Mouse (Mus musculus): ENCODE measurements around the gene Txndc2. TPM values are rescaled to one million over a fixed set of nuclear protein-coding genes. Genes with fewer than 3 reads are reported as not detected.

The Txndc2 gene
- polyA plus RNA-seq, 1 experiment from 2014 or later, result not detected

DNA sequence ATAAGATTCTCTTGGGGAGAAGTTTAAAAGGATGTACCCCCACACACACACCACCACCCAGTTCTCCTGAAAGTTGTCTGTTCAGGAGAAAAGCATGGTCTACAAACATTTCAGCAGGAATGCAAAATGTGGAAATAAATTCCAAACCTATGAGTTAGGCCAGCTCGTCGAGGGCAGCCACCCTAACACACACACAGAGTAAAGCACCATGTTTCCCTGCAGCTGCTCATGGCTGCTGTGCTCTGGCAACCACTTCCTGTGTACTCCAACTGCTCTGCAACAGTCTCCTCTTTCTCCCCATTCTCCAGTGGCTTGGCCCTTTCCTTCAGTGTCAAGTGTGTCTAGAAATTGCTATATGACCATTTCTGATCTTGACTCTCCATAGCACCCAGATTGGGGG is 16.4 kb upstream of the Txndc2 start:
- TF ChIP-seq CTCF (IDR thresholded peaks at IDR 0.05; ENCODE audit: low read depth), result no peak
- H3K9me3 ChIP-seq (ENCODE audit: control insufficient read depth), result no peaks in the 10 kb centered on the region
- 48% methylated on average over 2 of the region's 2 CpGs for WGBS
- no peak for ATAC-seq
- H3K4me2 ChIP-seq (replicated peaks; ENCODE audit: low read depth), result no peak overlapping the region
- H3K27me3 ChIP-seq (replicated peaks; ENCODE audit: control insufficient read depth, insufficient read depth, low read length), result no peaks in the 10 kb centered on the region
- H3K4me3 ChIP-seq (ENCODE audit: low read depth, low read length), result no peak overlapping the region
- no peaks in the 10 kb centered on the region for H3K4me1 ChIP-seq (replicated peaks; ENCODE audit: control insufficient read depth, insufficient read depth, low read length)
- H3K9ac ChIP-seq (ENCODE audit: low read depth, low read length), result no peak overlapping the region
- H3K27ac ChIP-seq (ENCODE audit: low read depth, low read length), result no peak overlapping the region
- H3K36me3 ChIP-seq (ENCODE audit: control insufficient read depth, insufficient read depth), result no peaks in the 10 kb centered on the region

DNA sequence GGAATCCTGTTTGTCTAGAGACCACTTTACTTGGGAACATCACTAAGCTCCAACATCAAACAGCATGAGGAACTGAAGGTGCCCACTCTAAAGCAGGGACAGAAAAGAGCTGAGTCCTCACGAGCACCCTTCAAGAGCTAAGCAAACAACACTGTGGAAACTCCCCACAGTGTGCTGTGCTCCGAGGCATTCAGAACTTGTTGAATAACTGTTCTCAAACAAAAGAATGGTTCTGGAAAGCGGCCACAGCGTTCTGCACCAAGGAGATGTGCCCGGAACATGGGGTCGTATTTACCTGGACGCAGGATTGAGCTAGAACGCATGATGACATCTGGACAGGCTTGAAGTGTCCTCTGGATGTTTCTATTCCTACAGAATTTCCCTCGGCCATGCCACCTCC is 16.0 kb upstream of the Txndc2 start:
- Histone ChIP-seq H3K9me3 (ENCODE audit: control insufficient read depth) (no peaks in the 10 kb centered on the region), H3K9ac (ENCODE audit: low read depth, low read length) (no peak overlapping the region), H3K27ac (ENCODE audit: low read depth, low read length) (no peak overlapping the region), H3K4me1 (replicated peaks; ENCODE audit: control insufficient read depth, insufficient read depth, low read length) (no peaks in the 10 kb centered on the region), H3K27me3 (replicated peaks; ENCODE audit: control insufficient read depth, insufficient read depth, low read length) (no peaks in the 10 kb centered on the region), H3K36me3 (ENCODE audit: control insufficient read depth, insufficient read depth) (no peaks in the 10 kb centered on the region), H3K4me2 (replicated peaks; ENCODE audit: low read depth) (no peak overlapping the region), H3K4me3 (ENCODE audit: low read depth, low read length) (no peak overlapping the region)
- no peak for TF ChIP-seq CTCF (IDR thresholded peaks at IDR 0.05; ENCODE audit: low read depth)
- ATAC-seq, result no peak
- WGBS, result 84% methylated on average over 9 of the region's 9 CpGs

DNA sequence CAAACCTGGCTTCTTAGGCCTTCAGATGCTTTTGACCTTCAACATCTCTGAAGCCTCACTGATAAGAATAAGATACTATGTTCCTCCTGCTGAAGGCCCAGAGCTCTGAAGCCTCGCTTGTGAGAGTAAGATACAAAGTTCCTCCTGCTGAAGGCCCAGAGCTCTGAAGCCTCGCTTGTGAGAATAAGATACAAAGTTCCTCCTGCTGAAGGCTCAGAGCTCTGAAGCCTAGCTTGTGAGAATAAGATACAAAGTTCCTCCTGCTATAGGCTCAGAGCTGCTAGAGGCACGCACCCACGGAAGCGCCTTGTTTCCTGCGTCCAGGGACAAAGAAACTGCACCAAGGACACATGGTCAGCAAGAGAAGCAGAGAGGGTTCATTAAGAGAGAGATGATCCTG is 14.8 kb upstream of the Txndc2 start:
- Histone ChIP-seq H3K27me3 (replicated peaks; ENCODE audit: control insufficient read depth, insufficient read depth, low read length) (no peaks in the 10 kb centered on the region), H3K4me3 (ENCODE audit: low read depth, low read length) (no peak overlapping the region)
- 85% methylated on average over 6 of the region's 6 CpGs for WGBS

DNA sequence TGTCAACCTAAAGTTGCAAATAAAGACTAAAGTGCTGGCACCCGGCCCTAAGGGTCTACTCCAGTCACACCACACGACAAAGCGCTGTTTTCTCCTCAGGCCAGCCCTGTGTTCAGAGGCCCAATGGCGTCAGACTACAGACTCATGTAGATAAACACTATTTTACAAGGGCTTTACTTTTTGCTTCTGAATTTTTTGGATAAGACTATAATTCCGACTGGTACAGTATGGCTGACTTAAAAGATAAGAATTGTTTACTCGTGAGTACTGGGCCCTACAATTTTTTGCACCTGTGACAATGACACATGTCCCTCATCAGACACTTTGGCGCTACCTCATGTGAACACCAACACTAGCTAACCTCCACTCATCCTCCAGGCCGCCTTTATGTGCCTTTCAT is 14.1 kb upstream of the Txndc2 start:
- Histone ChIP-seq H3K27ac (ENCODE audit: low read depth, low read length) (no peak overlapping the region), H3K9ac (ENCODE audit: low read depth, low read length) (no peak overlapping the region), H3K27me3 (replicated peaks; ENCODE audit: control insufficient read depth, insufficient read depth, low read length) (no peaks in the 10 kb centered on the region), H3K4me2 (replicated peaks; ENCODE audit: low read depth) (no peak overlapping the region), H3K9me3 (ENCODE audit: control insufficient read depth) (no peaks in the 10 kb centered on the region), H3K4me1 (replicated peaks; ENCODE audit: control insufficient read depth, insufficient read depth, low read length) (no peaks in the 10 kb centered on the region), H3K36me3 (ENCODE audit: control insufficient read depth, insufficient read depth) (no peaks in the 10 kb centered on the region), H3K4me3 (ENCODE audit: low read depth, low read length) (no peak overlapping the region)
- WGBS, result 86% methylated on average over 8 of the region's 8 CpGs
- TF ChIP-seq CTCF (IDR thresholded peaks at IDR 0.05; ENCODE audit: low read depth), result no peak
- ATAC-seq, result no peak

More for the DNA sequence above, 14.8 kb upstream of the Txndc2 start:
- Histone ChIP-seq H3K36me3 (ENCODE audit: control insufficient read depth, insufficient read depth) (no peaks in the 10 kb centered on the region), H3K9me3 (ENCODE audit: control insufficient read depth) (no peaks in the 10 kb centered on the region), H3K4me2 (replicated peaks; ENCODE audit: low read depth) (no peak overlapping the region), H3K27ac (ENCODE audit: low read depth, low read length) (0 out of 2 replicates have a peak overlapping the region, but pooled peaks have one; percentile 35), H3K9ac (ENCODE audit: low read depth, low read length) (no peak overlapping the region), H3K4me1 (replicated peaks; ENCODE audit: control insufficient read depth, insufficient read depth, low read length) (no peaks in the 10 kb centered on the region)
- no peak for ATAC-seq
- no peak for TF ChIP-seq CTCF (IDR thresholded peaks at IDR 0.05; ENCODE audit: low read depth)

DNA sequence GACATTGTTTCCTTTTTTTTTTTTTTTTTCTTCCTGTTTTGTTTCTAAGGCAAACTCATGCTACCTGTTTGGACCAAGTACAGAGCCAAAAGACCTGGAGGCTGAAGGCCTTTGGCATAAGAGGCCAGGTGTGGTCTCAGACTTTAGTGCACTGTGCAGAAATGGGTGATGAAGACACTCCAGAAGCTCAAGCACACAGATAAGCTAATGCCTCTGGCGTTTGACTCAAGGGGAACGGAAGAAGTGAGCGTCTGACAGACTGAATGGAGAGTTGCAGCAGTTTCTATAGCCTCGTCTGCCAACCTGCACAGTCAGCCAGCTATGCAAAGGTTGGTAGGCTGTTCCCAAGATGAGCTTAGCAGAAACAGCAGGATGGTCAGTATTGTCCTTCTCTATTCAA is 13.6 kb upstream of the Txndc2 start:
- no peaks in the 10 kb centered on the region for H3K9me3 ChIP-seq (ENCODE audit: control insufficient read depth)
- WGBS, result 75% methylated on average over 4 of the region's 4 CpGs
- H3K4me2 ChIP-seq (replicated peaks; ENCODE audit: low read depth), result no peak overlapping the region
- no peaks in the 10 kb centered on the region for H3K4me1 ChIP-seq (replicated peaks; ENCODE audit: control insufficient read depth, insufficient read depth, low read length)
- H3K9ac ChIP-seq (ENCODE audit: low read depth, low read length), result no peak overlapping the region
- no peak for ATAC-seq
- H3K4me3 ChIP-seq (ENCODE audit: low read depth, low read length), result no peak overlapping the region
- H3K27ac ChIP-seq (ENCODE audit: low read depth, low read length), result no peak overlapping the region
- H3K27me3 ChIP-seq (replicated peaks; ENCODE audit: control insufficient read depth, insufficient read depth, low read length), result no peaks in the 10 kb centered on the region
- no peak for TF ChIP-seq CTCF (IDR thresholded peaks at IDR 0.05; ENCODE audit: low read depth)
- no peaks in the 10 kb centered on the region for H3K36me3 ChIP-seq (ENCODE audit: control insufficient read depth, insufficient read depth)

DNA sequence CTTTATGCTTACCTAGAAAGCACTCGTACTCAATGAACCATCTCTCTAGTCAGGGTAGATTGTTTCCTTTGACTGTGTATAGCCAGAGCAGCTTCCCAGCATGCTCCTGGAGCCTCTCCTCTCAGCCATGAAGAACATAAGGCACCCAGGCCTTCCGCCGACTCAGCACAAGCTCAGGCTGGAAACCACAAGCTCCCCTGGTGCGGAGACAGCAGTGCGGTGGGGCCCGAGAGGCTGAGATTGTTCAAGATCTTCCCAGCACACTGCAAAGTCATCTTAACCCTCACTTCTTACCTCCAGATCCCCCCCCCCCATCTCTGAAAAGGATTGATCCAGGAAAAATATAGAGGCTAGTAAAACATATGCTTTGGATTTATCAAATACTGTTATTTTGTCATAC is 8.6 kb upstream of the Txndc2 start:
- H3K4me1 ChIP-seq (replicated peaks; ENCODE audit: control insufficient read depth, insufficient read depth, low read length), result no peaks in the 10 kb centered on the region
- no peak for ATAC-seq
- no peaks in the 10 kb centered on the region for H3K36me3 ChIP-seq (ENCODE audit: control insufficient read depth, insufficient read depth)
- no peak overlapping the region for H3K4me2 ChIP-seq (replicated peaks; ENCODE audit: low read depth)
- no peak overlapping the region for H3K4me3 ChIP-seq (ENCODE audit: low read depth, low read length)
- H3K9ac ChIP-seq (ENCODE audit: low read depth, low read length), result no peak overlapping the region
- no peak overlapping the region for H3K27ac ChIP-seq (ENCODE audit: low read depth, low read length)
- H3K27me3 ChIP-seq (replicated peaks; ENCODE audit: control insufficient read depth, insufficient read depth, low read length), result no peaks in the 10 kb centered on the region
- no peak for TF ChIP-seq CTCF (IDR thresholded peaks at IDR 0.05; ENCODE audit: low read depth)
- H3K9me3 ChIP-seq (ENCODE audit: control insufficient read depth), result no peaks in the 10 kb centered on the region
- 91% methylated on average over 6 of the region's 6 CpGs for WGBS

DNA sequence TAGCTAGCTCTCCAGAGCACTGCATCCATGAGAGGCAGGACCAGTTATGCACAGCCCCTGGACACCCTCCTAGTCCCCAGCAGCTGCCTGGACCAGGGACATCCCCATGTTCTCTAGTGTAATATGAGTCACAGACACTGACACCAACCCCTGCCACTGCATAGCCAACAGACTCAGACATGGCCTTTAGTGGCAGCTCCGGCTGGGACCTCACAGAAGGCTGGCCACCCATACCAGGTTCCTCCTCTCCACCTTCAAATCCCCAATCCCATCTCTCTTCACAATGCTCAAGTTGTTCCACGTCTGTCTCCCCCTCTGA is 7.2 kb upstream of the Txndc2 start:
- no peak overlapping the region for H3K4me2 ChIP-seq (replicated peaks; ENCODE audit: low read depth)
- H3K4me1 ChIP-seq (replicated peaks; ENCODE audit: control insufficient read depth, insufficient read depth, low read length), result no peaks in the 10 kb centered on the region
- H3K4me3 ChIP-seq (ENCODE audit: low read depth, low read length), result no peak overlapping the region
- no peaks in the 10 kb centered on the region for H3K36me3 ChIP-seq (ENCODE audit: control insufficient read depth, insufficient read depth)
- no peaks in the 10 kb centered on the region for H3K27me3 ChIP-seq (replicated peaks; ENCODE audit: control insufficient read depth, insufficient read depth, low read length)
- no peak for TF ChIP-seq CTCF (IDR thresholded peaks at IDR 0.05; ENCODE audit: low read depth)
- H3K9ac ChIP-seq (ENCODE audit: low read depth, low read length), result no peak overlapping the region
- no peak overlapping the region for H3K27ac ChIP-seq (ENCODE audit: low read depth, low read length)
- no peak for ATAC-seq
- WGBS, result 94% methylated on average over 2 of the region's 2 CpGs
- H3K9me3 ChIP-seq (ENCODE audit: control insufficient read depth), result no peaks in the 10 kb centered on the region

All from intestine, postnatal 0 days (tissue).